Mouse (Mus musculus): ENCODE measurements at regions not wholly inside any gene's neighbourhood (a gene's known extent, or its start where the extent isn't known, plus 50 kb on each side); places are given as distances from the start of the nearest gene placed in this dataset.

GRCm38 (mm10) chr12:10867674-10868635 is 282.9 kb downstream of the Kcns3 start:
- Histone ChIP-seq H3K4me2 (ENCODE audit: insufficient read depth, low read depth, poor library complexity, severe bottlenecking) (no peak overlapping the region), H3K36me3 (replicated peaks in 1 of 2; ENCODE audit: control insufficient read depth in 1 of 2, insufficient read depth in 1 of 2, low read length in 1 of 2) (no peaks in the 10 kb centered on the region), H3K4me3 (replicated peaks in 1 of 3; ENCODE audit: low read depth in 2 of 3, low read length in 2 of 3, poor library complexity in 1 of 3) (no peak overlapping the region), H3K79me2 (replicated peaks; ENCODE audit: control insufficient read depth, extremely low read depth, insufficient read depth, poor library complexity, severe bottlenecking) (no peaks in the 10 kb centered on the region), H3K4me1 (ENCODE audit: control insufficient read depth in 1 of 2, insufficient read depth in 2 of 2) (peaks cover 0 to 6% of the 10 kb centered on the region in 2 experiments; a peak in 1 of 4 replicates), H3K9me3 (replicated peaks; ENCODE audit: low read length) (no peaks in the 10 kb centered on the region), H3K9ac (ENCODE audit: insufficient read depth, low read depth) (no peak overlapping the region), H3K27ac (ENCODE audit: insufficient read depth, low read depth) (no peak overlapping the region), H3K27me3 (replicated peaks) (no peaks in the 10 kb centered on the region)
- dilution Hi-C loops (cut with MboI; ENCODE audit: extremely low pct_ligation_motif_present, extremely low pct_unique_long_range_greater_than_20kb, low sequenced_read_pairs): no loop called here
- TF ChIP-seq E2F4 (IDR thresholded peaks at IDR 0.05; ENCODE audit: insufficient replicate concordance, low read depth, low read length): no peak
- no peak for TF ChIP-seq NRF1 (IDR thresholded peaks at IDR 0.05; ENCODE audit: low read depth, low read length)
- no peak for TF ChIP-seq ZKSCAN1 (IDR thresholded peaks at IDR 0.05; ENCODE audit: borderline replicate concordance, low read depth, low read length)
- no peak for TF ChIP-seq EP300 (IDR thresholded peaks at IDR 0.05; ENCODE audit: low read length)
- TF ChIP-seq BHLHE40 (IDR thresholded peaks at IDR 0.05; ENCODE audit: low read depth, low read length): no peak
- TF ChIP-seq SMC3 (IDR thresholded peaks at IDR 0.05; ENCODE audit: low read depth, low read length): no peak
- no peak for TF ChIP-seq MAFK (IDR thresholded peaks at IDR 0.05; ENCODE audit: insufficient replicate concordance, low read length)
- TF ChIP-seq ZNF384 (IDR thresholded peaks at IDR 0.05; ENCODE audit: low read depth, low read length): no peak
- no peak for TF ChIP-seq MAX (IDR thresholded peaks at IDR 0.05; ENCODE audit: low read length)
- in situ Hi-C loops (cut with MboI; ENCODE audit: low pct_ligation_motif_present, low pct_unique_long_range_greater_than_20kb, low sequenced_read_pairs): loop anchor here (10.0 kb wide), 1 partner anchor 307 kb away; no protein-coding TSS in a partner anchor
- DNase-seq (ENCODE audit: extremely low read depth): no peak

- H3K9ac ChIP-seq (ENCODE audit: insufficient read depth, low read depth): no peak overlapping the region
- no peaks in the 10 kb centered on the region for H3K36me3 ChIP-seq (replicated peaks in 1 of 2; ENCODE audit: control insufficient read depth in 1 of 2, insufficient read depth in 1 of 2, low read length in 1 of 2)
- in situ Hi-C loops (cut with MboI; ENCODE audit: low pct_ligation_motif_present, low pct_unique_long_range_greater_than_20kb, low sequenced_read_pairs) (loop anchor here (10.0 kb wide), 1 partner anchor 308 kb away; no protein-coding TSS in a partner anchor), dilution Hi-C loops (cut with MboI; ENCODE audit: extremely low pct_ligation_motif_present, extremely low pct_unique_long_range_greater_than_20kb, low sequenced_read_pairs) (no loop called here)
- no peak overlapping the region for H3K27ac ChIP-seq (ENCODE audit: insufficient read depth, low read depth)
- no peaks in the 10 kb centered on the region for H3K27me3 ChIP-seq (replicated peaks)
- TF ChIP-seq ZMIZ1 (IDR thresholded peaks at IDR 0.05; ENCODE audit: low read depth, low read length) (no peak), ZC3H11A (IDR thresholded peaks at IDR 0.05; ENCODE audit: low read depth, low read length) (no peak)
- no peak overlapping the region for H3K4me3 ChIP-seq (replicated peaks in 1 of 3; ENCODE audit: low read depth in 2 of 3, low read length in 2 of 3, poor library complexity in 1 of 3)
- no peaks in the 10 kb centered on the region for H3K9me3 ChIP-seq (replicated peaks; ENCODE audit: low read length)
- no peak overlapping the region for H3K4me2 ChIP-seq (ENCODE audit: insufficient read depth, low read depth, poor library complexity, severe bottlenecking)
- H3K79me2 ChIP-seq (replicated peaks; ENCODE audit: control insufficient read depth, extremely low read depth, insufficient read depth, poor library complexity, severe bottlenecking): no peaks in the 10 kb centered on the region
- DNase-seq (ENCODE audit: extremely low read depth): no peak
- H3K4me1 ChIP-seq (ENCODE audit: control insufficient read depth in 1 of 2, insufficient read depth in 2 of 2): peaks cover 0 to 3% of the 10 kb centered on the region in 2 experiments; a peak in 1 of 4 replicates
Measured at GRCm38 (mm10) chr12:10866907-10867538, 283.8 kb downstream of the Kcns3 start.

Data from CH12.LX (cell line).